Mouse (Mus musculus): ENCODE data around the gene Nfyc. TPM values are rescaled to one million over a fixed set of nuclear protein-coding genes. Genes with fewer than 3 reads are reported as not detected.

Nfyc gene
- total and polyA plus RNA-seq, 3 experiments: 39.5 to 178 (median 64.8) TPM

DNA sequence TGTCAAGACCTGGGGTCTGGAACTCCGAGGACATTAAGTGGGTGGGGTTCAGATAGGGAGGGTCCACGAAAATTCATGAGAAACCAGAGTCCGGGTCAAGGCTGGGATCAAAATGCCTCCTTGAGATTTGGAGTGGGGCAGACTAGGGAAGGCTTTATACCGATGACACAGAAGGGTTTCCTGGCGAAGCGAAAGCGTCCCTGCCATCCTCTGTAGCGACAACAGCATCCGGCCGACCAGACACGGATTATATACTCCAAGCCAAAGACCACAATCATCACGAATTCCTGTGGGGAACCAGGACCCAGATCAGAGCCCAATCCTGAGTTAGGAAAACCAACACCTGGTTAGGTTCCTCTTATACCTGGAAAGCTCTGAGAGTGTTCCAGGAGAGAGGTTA, 114.6 kb downstream of the Nfyc start:
- Histone ChIP-seq H3K36me3 (ENCODE audit: control insufficient read depth in 1 of 2, insufficient read depth in 2 of 2, low read length in 2 of 2) (no peaks in the 10 kb centered on the region), H3K4me3 (ENCODE audit: control insufficient read depth in 1 of 2, insufficient read depth in 1 of 2, low read depth in 2 of 2, low read length in 2 of 2) (no peak overlapping the region), H3K9me3 (replicated peaks; ENCODE audit: insufficient read depth, low read length) (no peaks in the 10 kb centered on the region), H3K9ac (ENCODE audit: control insufficient read depth, low read depth, low read length, poor library complexity, severe bottlenecking) (no peak overlapping the region), H3K27me3 (ENCODE audit: control insufficient read depth in 1 of 2, insufficient read depth in 2 of 2, low read length in 2 of 2) (peaks cover 0 to 2% of the 10 kb centered on the region in 2 experiments; a peak in 3 of 4 replicates), H3K79me2 (ENCODE audit: control insufficient read depth, insufficient read depth, low read length, poor library complexity) (no peaks in the 10 kb centered on the region), H3K4me1 (ENCODE audit: control insufficient read depth in 1 of 2, insufficient read depth in 2 of 2, low read length in 2 of 2) (no peaks in the 10 kb centered on the region), H3K27ac (ENCODE audit: control insufficient read depth, low read depth, low read length) (no peak overlapping the region)
- TF ChIP-seq ETS1 (IDR thresholded peaks at IDR 0.05; ENCODE audit: low read depth, low read length): no peak
- no peak for TF ChIP-seq MAX (IDR thresholded peaks at IDR 0.05; ENCODE audit: low read length)
- TF ChIP-seq ZC3H11A (IDR thresholded peaks at IDR 0.05; ENCODE audit: low read depth, low read length): no peak
- no peak for TF ChIP-seq ZKSCAN1 (IDR thresholded peaks at IDR 0.05; ENCODE audit: low read depth, low read length)
- TF ChIP-seq NRF1 (IDR thresholded peaks at IDR 0.05; ENCODE audit: insufficient read depth, low read depth, low read length, poor library complexity, severe bottlenecking): no peak
- no peak for TF ChIP-seq POLR2AphosphoS2 (IDR thresholded peaks at IDR 0.05; ENCODE audit: low read length)
- TF ChIP-seq TCF12 (IDR thresholded peaks at IDR 0.05; ENCODE audit: low read depth, low read length): no peak
- no peak for TF ChIP-seq POLR2A (IDR thresholded peaks at IDR 0.05; ENCODE audit: control insufficient read depth in 1 of 2, insufficient read depth in 1 of 2, low read depth in 1 of 2, low read length in 2 of 2, poor library complexity in 1 of 2)
- TF ChIP-seq GABPA (IDR thresholded peaks at IDR 0.05; ENCODE audit: low read depth, low read length): no peak
- TF ChIP-seq SMC3 (IDR thresholded peaks at IDR 0.05; ENCODE audit: low read depth, low read length): no peak
- no peak for TF ChIP-seq CHD1 (IDR thresholded peaks at IDR 0.05; ENCODE audit: low read depth, low read length)
- no peak for TF ChIP-seq SIN3A (IDR thresholded peaks at IDR 0.05; ENCODE audit: low read length)
- TF ChIP-seq HCFC1 (IDR thresholded peaks at IDR 0.05; ENCODE audit: low read depth, low read length): no peak
- no peak for TF ChIP-seq KAT2A (conservative IDR thresholded peaks at IDR 0.05; ENCODE audit: low read depth, low read length)
- no peak for TF ChIP-seq MXI1 (IDR thresholded peaks at IDR 0.05; ENCODE audit: low read depth, low read length)
- no peak for TF ChIP-seq RCOR1 (IDR thresholded peaks at IDR 0.05; ENCODE audit: low read depth, low read length)
- TF ChIP-seq MAZ (IDR thresholded peaks at IDR 0.05; ENCODE audit: low read depth, low read length): no peak
- no peak for TF ChIP-seq USF1 (IDR thresholded peaks at IDR 0.05; ENCODE audit: low read depth, low read length)
- no peak for TF ChIP-seq GATA1 (IDR thresholded peaks at IDR 0.05; ENCODE audit: low read depth, low read length)
- TF ChIP-seq RAD21 (IDR thresholded peaks at IDR 0.05; ENCODE audit: low read depth, low read length): no peak
- DNase-seq (ENCODE audit: low read depth, low spot score): no peak

DNA sequence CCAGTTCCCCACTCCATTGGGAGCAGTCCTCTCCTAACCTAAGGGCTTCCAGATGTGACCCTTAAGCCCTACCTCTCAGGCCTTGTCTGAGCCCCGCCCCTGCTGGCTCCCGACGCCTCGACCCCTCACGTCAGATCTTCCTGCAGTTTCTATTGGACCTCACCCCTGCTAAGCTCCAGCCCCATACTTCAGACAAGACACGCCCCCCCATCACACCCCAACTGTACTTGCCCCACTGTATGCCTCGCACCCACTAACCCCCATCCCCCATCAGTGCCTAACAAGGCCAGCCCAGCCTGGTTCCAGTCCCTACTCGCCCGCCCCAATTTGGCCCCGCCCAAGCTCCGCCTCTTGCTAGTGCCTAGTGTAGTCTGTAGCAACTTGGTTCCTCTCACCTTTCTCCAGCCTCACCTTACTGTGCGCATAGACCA, 115.2 kb downstream of the Nfyc start:
- H3K9ac ChIP-seq (ENCODE audit: control insufficient read depth, low read depth, low read length, poor library complexity, severe bottlenecking): no peak overlapping the region

More for the DNA sequence above, 115.2 kb downstream of the Nfyc start:
- peak; percentile 50 for DNase-seq (ENCODE audit: low read depth, low spot score)
- no peak overlapping the region for H3K27ac ChIP-seq (ENCODE audit: control insufficient read depth, low read depth, low read length)
- no peak for TF ChIP-seq NELFE (IDR thresholded peaks at IDR 0.05; ENCODE audit: low read depth, low read length)
- no peak for TF ChIP-seq TCF12 (IDR thresholded peaks at IDR 0.05; ENCODE audit: low read depth, low read length)
- no peak for TF ChIP-seq RCOR1 (IDR thresholded peaks at IDR 0.05; ENCODE audit: low read depth, low read length)
- no peak for TF ChIP-seq NRF1 (IDR thresholded peaks at IDR 0.05; ENCODE audit: insufficient read depth, low read depth, low read length, poor library complexity, severe bottlenecking)
- TF ChIP-seq MEF2A (IDR thresholded peaks at IDR 0.05; ENCODE audit: extremely low read depth, insufficient replicate concordance, low read depth, low read length, poor library complexity, severe bottlenecking): no peak
- TF ChIP-seq MYB (IDR thresholded peaks at IDR 0.05; ENCODE audit: low read depth, low read length): no peak
- TF ChIP-seq POLR2AphosphoS5 (IDR thresholded peaks at IDR 0.05; ENCODE audit: borderline replicate concordance, low read depth, low read length): no peak
- TF ChIP-seq E2F4 (IDR thresholded peaks at IDR 0.05; ENCODE audit: borderline replicate concordance, low read depth, low read length): no peak
- TF ChIP-seq SMC3 (IDR thresholded peaks at IDR 0.05; ENCODE audit: low read depth, low read length): no peak
- TF ChIP-seq POLR2A (IDR thresholded peaks at IDR 0.05; ENCODE audit: control insufficient read depth in 1 of 2, insufficient read depth in 1 of 2, low read depth in 1 of 2, low read length in 2 of 2, poor library complexity in 1 of 2): no peak
- no peak for TF ChIP-seq TBP (IDR thresholded peaks at IDR 0.05; ENCODE audit: low read depth, low read length)
- no peak for TF ChIP-seq GABPA (IDR thresholded peaks at IDR 0.05; ENCODE audit: low read depth, low read length)
- no peak for TF ChIP-seq MAFK (IDR thresholded peaks at IDR 0.05; ENCODE audit: borderline replicate concordance, low read depth, low read length)
- H3K9me3 ChIP-seq (replicated peaks; ENCODE audit: insufficient read depth, low read length): no peaks in the 10 kb centered on the region
- no peaks in the 10 kb centered on the region for H3K79me2 ChIP-seq (ENCODE audit: control insufficient read depth, insufficient read depth, low read length, poor library complexity)
- H3K27me3 ChIP-seq (ENCODE audit: control insufficient read depth in 1 of 2, insufficient read depth in 2 of 2, low read length in 2 of 2): no peaks in the 10 kb centered on the region; a peak in 3 of 4 replicates
- H3K36me3 ChIP-seq (ENCODE audit: control insufficient read depth in 1 of 2, insufficient read depth in 2 of 2, low read length in 2 of 2): no peaks in the 10 kb centered on the region
- H3K4me3 ChIP-seq (ENCODE audit: control insufficient read depth in 1 of 2, insufficient read depth in 1 of 2, low read depth in 2 of 2, low read length in 2 of 2): no peak overlapping the region
- H3K4me1 ChIP-seq (ENCODE audit: control insufficient read depth in 1 of 2, insufficient read depth in 2 of 2, low read length in 2 of 2): peaks cover 0 to 3% of the 10 kb centered on the region in 2 experiments; a peak in 1 of 4 replicates

All from MEL (cell line).